Mouse (Mus musculus) lung, adult 2 months (tissue): ENCODE data around the gene Atf7ip.
"Not testable (repeated sequence)": the region's sequence is repeated elsewhere in the genome, so short reads cannot be mapped to it uniquely, and the experiment has no call there.

Experiments
- CTCF ChIP-seq: fragments of 200-500 bp; IDR thresholded peaks from 2 replicates; pipeline ENCODE4 v1.5.1; 2011; ENCODE audit warnings: mild to moderate bottlenecking, low read length, control low read depth; ENCODE audit not compliant: insufficient read depth
- POLR2A ChIP-seq: fragments of 200-500 bp; IDR thresholded peaks from 2 replicates; pipeline ENCODE4 v1.6.1; 2011; ENCODE audit warnings: low read depth, mild to moderate bottlenecking, control low read depth, low read length, borderline replicate concordance; ENCODE audit errors: extremely low read depth

DNA sequence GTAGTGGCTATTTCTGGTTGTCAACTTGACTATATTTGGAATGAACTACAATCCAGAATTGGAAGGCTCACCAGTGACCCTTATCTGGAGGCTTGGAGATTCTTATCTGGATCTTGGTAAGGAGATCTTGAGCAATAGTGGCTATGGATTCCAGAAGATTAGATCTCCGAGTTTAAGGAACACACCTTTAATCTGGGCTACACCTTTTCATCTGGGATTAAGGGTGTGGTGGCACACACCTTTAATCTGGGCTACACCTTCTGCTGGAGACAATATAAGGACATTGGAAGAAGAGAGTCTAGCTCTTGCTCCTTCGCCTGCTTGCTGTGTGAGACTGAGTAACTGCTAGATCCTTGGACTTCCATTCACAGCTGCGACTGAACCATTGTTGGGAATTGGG is at the start of gene Atf7ip:
- TF ChIP-seq POLR2A, CTCF: not testable (repeated sequence)
